In the genomic region with DNA sequence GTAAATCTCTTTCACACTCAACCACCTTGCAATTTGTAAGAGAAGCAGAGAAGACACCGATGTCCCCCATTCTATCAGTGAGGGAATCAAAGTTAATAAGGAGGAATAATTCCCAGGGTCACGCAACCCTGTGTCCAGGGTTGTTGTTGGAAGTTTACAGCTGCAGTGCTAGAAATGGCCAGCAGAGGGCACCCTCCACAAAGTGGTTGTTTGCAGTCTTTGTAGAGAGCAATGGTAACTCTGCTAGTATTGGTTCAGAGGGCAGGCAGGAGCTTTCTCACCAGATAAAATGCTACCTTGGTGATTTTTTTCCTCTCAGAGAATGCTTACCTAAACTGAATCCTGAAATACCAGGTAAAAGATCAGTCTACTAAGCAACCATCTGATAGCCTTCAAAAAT, we compare ENCODE assay signal across 7 mouse cellular contexts. TPM values are rescaled to one million over a fixed set of nuclear protein-coding genes. Genes with fewer than 3 reads are reported as not detected.
DNase-seq lines count a peak whose midpoint lies in the region; ATAC-seq and TF ChIP-seq lines count a peak whose summit lies in the region.

No protein-coding gene starts in this region.

- no peaks in the 10 kb centered on the region for H3K9me3 ChIP-seq in forebrain, embryonic 12.5 days
- H3K9me3 ChIP-seq in hindbrain, embryonic 15.5 days: no peaks in the 10 kb centered on the region
- H3K9me3 ChIP-seq in midbrain, embryonic 14.5 days (ENCODE audit: control insufficient read depth, low read length): no peaks in the 10 kb centered on the region

- DNase-seq in MEL-GATA-1-ER (ENCODE audit: extremely low read depth, low read depth): peak; percentile 43
- DNase-seq in c-Kit-positive CD71-negative TER-119-negative erythroid progenitor cells, embryonic 14.5 days (ENCODE audit: low read depth): peak; percentile 57
- DNase-seq in left cerebral cortex, postnatal 10 days (ENCODE audit: extremely low spot score in 1 of 2, low spot score in 2 of 2): peak; percentile 64 to 74
- DNase-seq in midbrain, embryonic 14.5 days: peak; percentile 91

- H3K27ac ChIP-seq in forebrain, embryonic 12.5 days: no peak overlapping the region
- H3K27ac ChIP-seq in hindbrain, embryonic 15.5 days (replicated peaks): no peak overlapping the region
- no peak overlapping the region for H3K27ac ChIP-seq in midbrain, embryonic 14.5 days (replicated peaks; ENCODE audit: low read depth, low read length)
- H3K27ac ChIP-seq in small intestine, adult 2 months (ENCODE audit: insufficient read depth, low read depth, low read length): no peak overlapping the region

- no peak overlapping the region for H3K9ac ChIP-seq in forebrain, embryonic 12.5 days
- H3K9ac ChIP-seq in hindbrain, embryonic 15.5 days: no peak overlapping the region
- H3K9ac ChIP-seq in midbrain, embryonic 14.5 days (replicated peaks; ENCODE audit: low read length): no peak overlapping the region

- no peaks in the 10 kb centered on the region for H3K27me3 ChIP-seq in forebrain, embryonic 12.5 days
- no peaks in the 10 kb centered on the region for H3K27me3 ChIP-seq in hindbrain, embryonic 15.5 days
- H3K27me3 ChIP-seq in midbrain, embryonic 14.5 days (ENCODE audit: control insufficient read depth, insufficient read depth, low read length): no peaks in the 10 kb centered on the region
- H3K27me3 ChIP-seq in small intestine, adult 2 months (ENCODE audit: control insufficient read depth, insufficient read depth, low read length): no peaks in the 10 kb centered on the region

- TF ChIP-seq CTCF in small intestine, adult 2 months (IDR thresholded peaks at IDR 0.05; ENCODE audit: extremely low read depth, insufficient read length, insufficient replicate concordance, low read depth, low read length): peak; percentile 87; the same call in 1 of the 2 replicates

- H3K36me3 ChIP-seq in forebrain, embryonic 12.5 days (replicated peaks): no peaks in the 10 kb centered on the region
- no peaks in the 10 kb centered on the region for H3K36me3 ChIP-seq in hindbrain, embryonic 15.5 days
- no peaks in the 10 kb centered on the region for H3K36me3 ChIP-seq in midbrain, embryonic 14.5 days (ENCODE audit: control insufficient read depth, insufficient read depth, low read length)
- H3K36me3 ChIP-seq in small intestine, adult 2 months (ENCODE audit: control insufficient read depth, insufficient read depth, low read length): no peaks in the 10 kb centered on the region

- H3K4me3 ChIP-seq in forebrain, embryonic 12.5 days (replicated peaks): no peak overlapping the region
- no peak overlapping the region for H3K4me3 ChIP-seq in hindbrain, embryonic 15.5 days
- H3K4me3 ChIP-seq in midbrain, embryonic 14.5 days (replicated peaks; ENCODE audit: low read depth, low read length): no peak overlapping the region
- no peak overlapping the region for H3K4me3 ChIP-seq in small intestine, adult 2 months (ENCODE audit: low read depth, low read length)

- H3K4me1 ChIP-seq in forebrain, embryonic 12.5 days: peaks cover 14% of the 10 kb centered on the region
- H3K4me1 ChIP-seq in hindbrain, embryonic 15.5 days (replicated peaks): peaks cover 5% of the 10 kb centered on the region
- 0 out of 2 replicates have a peak, but pooled peaks cover 6% of the 10 kb centered on the region for H3K4me1 ChIP-seq in midbrain, embryonic 14.5 days (ENCODE audit: control insufficient read depth, insufficient read depth, low read length)
- peaks cover 10% of the 10 kb centered on the region for H3K4me1 ChIP-seq in small intestine, adult 2 months (ENCODE audit: control insufficient read depth, insufficient read depth, insufficient read length, low read length)

- 15% methylated on average over 2 of the region's 2 CpGs for WGBS in forebrain, embryonic 12.5 days
- 17% methylated on average over 2 of the region's 2 CpGs for WGBS in hindbrain, embryonic 15.5 days
- WGBS in midbrain, embryonic 14.5 days: 18% methylated on average over 2 of the region's 2 CpGs
- WGBS in small intestine, adult 2 months: 15% methylated on average over 2 of the region's 2 CpGs

- ATAC-seq in forebrain, embryonic 12.5 days (ENCODE audit: low FRiP score): peak; percentile 58
- peak; percentile 47; the same call in 1 of the 2 replicates for ATAC-seq in hindbrain, embryonic 15.5 days (ENCODE audit: low FRiP score, low read depth)
- ATAC-seq in midbrain, embryonic 14.5 days (ENCODE audit: low FRiP score, low TSS enrichment): peak; percentile 41; the same call in 1 of the 2 replicates

- intact Hi-C loops in left cerebral cortex, postnatal 10 days (cut with DNase I): loop anchor here (2.0 to 5.0 kb wide), 2 partner anchors 100 to 155 kb away; no protein-coding TSS in a partner anchor

- TF ChIP-seq POLR2A in small intestine, adult 2 months (IDR thresholded peaks at IDR 0.05; ENCODE audit: low read depth, low read length): no peak

- no peak overlapping the region for H3K4me2 ChIP-seq in forebrain, embryonic 12.5 days
- no peak overlapping the region for H3K4me2 ChIP-seq in hindbrain, embryonic 15.5 days
- no peak overlapping the region for H3K4me2 ChIP-seq in midbrain, embryonic 14.5 days (ENCODE audit: low read length)

RNA-seq across cellular contexts. Expression of a gene that starts 18.1 kb away (rescaled TPM):
- 10.9 and 11.0 TPM in 2 replicates for polyA plus RNA-seq in forebrain, embryonic 12.5 days (2016; fragmentation: Nextera tagmentation; extraction: Ambion mirVana)
- polyA plus RNA-seq in hindbrain, embryonic 15.5 days (2015; fragmentation: Nextera tagmentation; extraction: Ambion mirVana): 5.9 and 6.3 TPM in 2 replicates
- 1 to 10 TPM; 8.4 to 8.6 TPM for total RNA-seq in left cerebral cortex, postnatal 10 days (2021)
- 6.3 and 6.4 TPM in 2 replicates for polyA plus RNA-seq in midbrain, embryonic 14.5 days (2014; fragmentation: Nextera tagmentation; extraction: Ambion mirVana)
- 23.8 and 93.8 TPM in 2 replicates for polyA plus RNA-seq in small intestine, adult 2 months (2012; rRNA removed)

RNA-seq across cellular contexts. Expression of a gene that starts 37.9 kb away (rescaled TPM):
- polyA plus RNA-seq in forebrain, embryonic 12.5 days (2016; fragmentation: Nextera tagmentation; extraction: Ambion mirVana): 81.4 and 82.7 TPM in 2 replicates
- polyA plus RNA-seq in hindbrain, embryonic 15.5 days (2015; fragmentation: Nextera tagmentation; extraction: Ambion mirVana): 42.2 and 45.2 TPM in 2 replicates
- total RNA-seq in left cerebral cortex, postnatal 10 days (2021): 10 to 100 TPM; 23.5 to 24.3 TPM
- 48.5 and 57.6 TPM in 2 replicates for polyA plus RNA-seq in midbrain, embryonic 14.5 days (2014; fragmentation: Nextera tagmentation; extraction: Ambion mirVana)
- 1.2 and 2.7 TPM in 2 replicates for polyA plus RNA-seq in small intestine, adult 2 months (2012; rRNA removed)

Comparison
In these comparisons a context has a peak if more than half of its experiments do, and no peak if none do; other contexts are left out.
1. RNA of a gene that starts 37.9 kb away (polyA plus RNA-seq): 81.4 to 82.7 TPM in forebrain, embryonic 12.5 days, 48.5 to 57.6 TPM in midbrain, embryonic 14.5 days and 42.2 to 45.2 TPM in hindbrain, embryonic 15.5 days; 1.2 to 2.7 TPM in small intestine, adult 2 months; every median in the first group is over 10 times any median in the second.
2. Peak in every context shown above with its lines, with median percentiles within 50 percentile points of each other: DNase-seq and ATAC-seq.